Mouse (Mus musculus) cerebellum, adult 2 months (tissue): Measurements from ENCODE around the gene C1qtnf1.
A peak's percentile ranks its signal among the peaks of the same experiment; 100 is the strongest.

Experiments used
- CTCF ChIP-seq: fragments of 200-500 bp; IDR thresholded peaks from 2 replicates; pipeline ENCODE4 v1.5.1; 2011; ENCODE audit warnings: low read depth, mild to moderate bottlenecking, control low read depth, low read length, moderate library complexity, borderline replicate concordance; ENCODE audit not compliant: insufficient read depth
- POLR2A ChIP-seq: fragments of 200-500 bp; IDR thresholded peaks from 2 replicates; pipeline ENCODE4 v1.6.1; 2011; ENCODE audit warnings: low read length, control low read depth, borderline replicate concordance; ENCODE audit not compliant: insufficient read depth

GRCm38 (mm10) chr11:118436471-118436935 is 8.5 kb downstream of the C1qtnf1 start:
- peak; percentile 66 for TF ChIP-seq CTCF
- no peak for TF ChIP-seq POLR2A
